Mouse (Mus musculus): ENCODE measurements around the gene Dnah12. TPM values are rescaled to one million over a fixed set of nuclear protein-coding genes. Genes with fewer than 3 reads are reported as not detected.

The Dnah12 gene
- total RNA-seq, 2 experiments from 2014 or later, result not detected

Small RNAs within 50 kb of the gene (microRNA-seq; reads per million reads assigned to microRNA genes)
- gene Mir7672, result 0 to 0.32 reads per million in 2 experiments

Other genes starting within 250 kb of the Dnah12 start
- gene Slmap, start 158.3 kb upstream of the Dnah12 start, total RNA-seq (2021), result 100 to 1,000 TPM in 1 of 2 experiments, 10 to 100 TPM in 1; 92.1 to 106 TPM
- gene Dennd6a, start 119.4 kb upstream of the Dnah12 start, total RNA-seq (2021), result 10 to 100 TPM; 11.0 to 11.9 TPM
- 10 to 100 TPM; 53.4 to 71.0 TPM for gene Arf4, start 55.2 kb upstream of the Dnah12 start, total RNA-seq (2021)
- gene Pde12, start 23.4 kb upstream of the Dnah12 start, total RNA-seq (2021), result 1 to 10 TPM; 2.8 to 3.8 TPM
- gene Asb14, start 201.3 kb downstream of the Dnah12 start, total RNA-seq (2021), result 10 to 100 TPM; 33.2 to 37.8 TPM

Data from gastrocnemius, postnatal 14 days (tissue).